Mouse (Mus musculus) thymus, postnatal 25 days (tissue): ENCODE data around the gene Ppp1r32.

ENCODE experiments used
- DNase-seq: peaks from one replicate; pipeline ENCODE4 v3.0.0; 2022

The Ppp1r32 gene

DNA sequence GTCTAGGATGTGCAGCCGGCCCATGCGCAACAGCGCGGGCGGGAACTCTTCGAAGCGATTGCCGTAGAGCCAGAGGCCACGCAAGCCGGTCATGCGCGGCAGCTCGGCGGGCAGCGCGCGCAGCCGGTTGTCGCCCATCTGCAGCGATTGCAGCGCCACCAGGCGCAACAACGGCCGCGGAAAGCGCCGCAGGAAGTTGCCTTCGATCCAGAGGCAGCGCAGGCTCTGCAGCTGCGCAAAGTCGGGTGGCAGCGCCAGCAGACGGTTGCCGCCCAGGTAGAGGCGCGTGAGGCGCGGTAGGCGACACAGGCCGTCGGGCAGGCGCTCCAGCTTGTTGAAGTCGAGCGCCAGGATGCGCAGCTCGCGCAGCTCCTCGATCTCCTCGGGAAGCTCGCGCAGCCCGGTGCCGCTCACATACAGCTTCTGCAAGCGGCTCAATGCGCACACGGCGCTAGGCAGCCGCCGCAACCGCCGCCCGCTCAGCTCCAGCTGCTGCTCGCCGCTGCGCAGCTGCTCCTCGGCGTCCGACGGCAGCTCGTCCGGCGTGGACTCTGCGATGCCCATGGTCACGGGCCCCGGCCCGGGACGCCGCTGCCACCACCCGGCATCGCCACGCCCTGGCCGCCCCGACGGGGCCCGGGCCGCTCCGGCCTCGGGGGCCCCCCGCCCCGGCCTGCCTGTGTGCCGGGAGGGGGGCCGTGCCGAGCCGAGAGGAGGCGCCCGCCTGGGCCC, 25.8 kb downstream of the Ppp1r32 start, which contains the start of gene Lrrc10b:
Gene Lrrc10b, minus strand, starts transcription at position 722 of the 732 bp plus-strand sequence.
- peak; percentile 54 for DNase-seq

- no peak for DNase-seq
These were observed 27.3 kb downstream of the Ppp1r32 start for GRCm38 (mm10) chr19:10455437-10455806.

DNA sequence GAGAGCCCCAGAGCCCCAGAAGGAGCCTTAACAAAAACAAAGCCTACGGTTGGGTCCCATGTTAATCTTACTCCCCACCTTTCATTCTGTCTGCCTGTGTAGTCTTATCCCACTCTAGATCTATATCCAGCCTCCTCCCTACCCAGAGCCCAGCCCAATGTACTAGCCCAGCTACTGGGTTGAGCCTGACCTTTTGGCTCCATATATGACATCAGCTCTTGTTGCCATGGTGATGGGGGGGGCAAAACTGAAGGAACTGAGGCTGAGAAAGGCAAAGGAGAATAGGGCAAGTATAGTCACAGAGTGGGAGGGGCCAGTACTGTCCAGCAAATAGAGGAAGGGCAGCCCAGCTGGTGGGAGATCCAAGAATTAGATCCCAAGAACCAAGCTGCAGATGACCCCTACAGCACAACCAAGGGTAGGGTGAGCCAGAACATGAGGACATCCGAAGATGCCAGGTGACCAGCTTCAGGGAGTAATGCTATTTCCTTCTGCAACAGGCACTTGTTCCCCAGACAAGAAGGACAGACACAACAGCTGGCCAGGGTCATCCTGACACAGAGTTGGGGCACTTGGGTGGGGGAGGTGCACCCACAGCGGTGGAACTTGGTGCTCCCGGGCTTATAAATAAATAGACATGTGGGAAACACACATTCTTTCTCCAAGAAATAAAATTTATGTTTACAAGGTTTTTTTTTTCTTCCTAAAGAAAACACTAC, 27.9 kb downstream of the Ppp1r32 start:
- DNase-seq, result no peak

DNA sequence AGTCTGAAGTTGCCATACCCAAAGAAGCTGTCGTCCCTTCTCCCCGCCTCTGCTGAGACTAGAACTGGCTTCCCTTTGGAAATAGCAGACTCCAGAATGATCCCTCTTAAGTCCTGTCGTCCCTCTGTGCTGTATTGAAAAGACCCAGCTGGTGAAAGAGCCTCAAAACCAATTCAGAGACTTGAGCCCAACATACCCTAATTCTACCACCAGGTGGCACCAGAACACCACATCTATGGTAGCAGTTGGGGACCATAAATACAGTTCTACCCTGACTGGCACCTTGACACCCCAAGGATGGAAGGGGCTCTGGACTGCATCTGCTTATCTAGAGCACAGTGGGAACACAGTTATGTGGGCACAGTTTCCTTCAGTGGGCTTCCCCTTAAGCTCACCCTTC, 33.0 kb downstream of the Ppp1r32 start:
- DNase-seq, result peak; percentile 62

- DNase-seq, result no peak
These were observed 33.5 kb downstream of the Ppp1r32 start for GRCm38 (mm10) chr19:10449190-10449589.

- no peak for DNase-seq
These were observed 34.5 kb downstream of the Ppp1r32 start for GRCm38 (mm10) chr19:10448275-10448674.

GRCm38 (mm10) chr19:10444685-10445369, 37.9 kb downstream of the Ppp1r32 start:
- no peak for DNase-seq

DNA sequence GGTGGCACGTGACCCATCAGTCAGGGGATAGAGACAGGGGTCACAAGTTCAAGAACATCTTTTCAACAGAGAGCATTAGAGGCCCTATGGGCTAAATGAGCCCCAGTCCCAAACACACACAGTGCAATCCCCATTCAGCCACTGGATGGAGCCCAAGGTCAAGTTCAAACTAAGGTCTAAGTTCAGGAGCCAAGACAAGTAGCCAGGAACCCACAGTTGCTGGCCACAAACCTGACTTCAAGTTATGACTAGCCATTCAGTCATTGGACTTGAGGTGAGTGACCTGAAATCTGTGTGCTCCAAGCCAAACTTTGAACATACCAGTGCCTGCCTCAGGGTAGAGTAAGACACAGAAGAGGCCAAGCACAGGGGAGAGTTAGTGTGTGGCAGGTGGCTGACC, 45.2 kb downstream of the Ppp1r32 start:
- DNase-seq, result no peak

DNA sequence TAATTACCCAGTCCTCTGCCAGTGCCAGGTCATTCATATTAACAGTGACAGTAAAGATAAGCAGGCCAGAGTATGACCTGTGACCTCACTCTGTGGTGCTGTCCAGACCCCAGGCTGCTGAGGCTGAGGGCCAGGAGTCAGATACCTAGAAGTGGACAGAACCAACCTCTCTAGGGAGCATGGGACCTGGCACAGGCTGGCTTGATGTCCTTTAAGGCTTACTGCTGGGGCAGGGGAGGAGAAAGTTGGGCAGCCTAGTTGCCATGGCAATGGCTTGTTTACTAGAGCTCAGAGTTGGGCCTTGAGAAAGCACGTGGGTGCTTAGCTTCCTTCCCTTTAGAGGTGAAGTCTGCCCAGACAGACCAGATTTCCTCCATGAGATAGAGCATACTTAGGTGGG, 46.0 kb downstream of the Ppp1r32 start:
- DNase-seq, result no peak

- peak; percentile 42 for DNase-seq
These were observed 46.8 kb downstream of the Ppp1r32 start for GRCm38 (mm10) chr19:10435908-10436307.

- DNase-seq, result no peak
These were observed 47.8 kb downstream of the Ppp1r32 start for GRCm38 (mm10) chr19:10434927-10435326.

DNA sequence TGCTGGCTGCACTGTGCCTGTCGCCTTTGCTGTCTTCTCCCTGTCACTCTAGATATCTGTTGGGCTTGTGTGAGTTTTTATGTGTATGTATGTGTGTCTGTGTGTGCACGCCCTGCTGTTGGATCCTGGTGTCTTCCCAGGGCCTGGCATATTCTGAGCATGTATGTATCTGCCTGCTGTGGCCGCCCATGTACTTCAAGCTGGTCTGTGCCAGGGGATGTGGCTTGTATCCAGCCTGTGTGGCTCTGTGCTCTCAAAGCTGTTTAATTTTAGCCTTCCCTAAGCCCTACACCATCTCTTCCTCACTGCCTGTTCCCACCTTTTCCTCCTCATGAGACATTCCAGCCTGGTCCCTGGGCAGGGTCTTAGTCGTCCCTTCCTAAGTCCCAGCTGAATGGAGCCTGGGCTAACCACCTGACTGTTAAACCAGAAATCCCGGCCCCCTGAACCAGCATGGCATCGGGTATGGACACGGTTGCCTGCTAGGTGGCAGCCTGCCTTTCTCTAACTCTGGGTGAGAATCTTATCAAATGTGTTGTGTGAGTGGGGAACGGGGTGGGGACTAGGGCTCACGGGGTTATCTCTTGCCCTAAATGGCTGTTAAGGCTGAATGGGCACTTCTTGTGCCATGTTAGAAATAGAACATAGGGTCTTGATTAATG, 48.7 kb downstream of the Ppp1r32 start:
- no peak for DNase-seq

DNA sequence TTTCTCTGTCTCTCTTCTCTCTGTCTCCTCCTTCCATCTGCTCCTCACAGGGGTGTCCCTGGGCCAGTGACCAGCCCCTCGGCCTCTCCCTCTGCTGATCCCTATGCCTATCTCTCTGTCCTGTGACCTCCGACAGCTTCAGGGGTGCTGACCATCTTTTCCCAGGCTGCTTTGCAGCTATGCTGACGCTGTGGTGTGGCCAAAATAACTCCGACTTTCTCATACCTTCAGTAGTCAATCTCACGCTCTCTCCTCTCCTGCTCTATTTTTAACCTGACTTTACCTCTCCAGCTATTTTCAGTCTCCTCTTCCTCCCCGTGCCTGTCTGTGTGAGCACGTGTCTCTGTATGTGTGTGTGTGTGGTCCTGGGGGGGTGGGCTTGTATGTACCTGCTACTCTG, 49.5 kb downstream of the Ppp1r32 start:
- DNase-seq, result no peak

GRCm38 (mm10) chr19:10431841-10432240, 50.9 kb downstream of the Ppp1r32 start:
- no peak for DNase-seq

DNA sequence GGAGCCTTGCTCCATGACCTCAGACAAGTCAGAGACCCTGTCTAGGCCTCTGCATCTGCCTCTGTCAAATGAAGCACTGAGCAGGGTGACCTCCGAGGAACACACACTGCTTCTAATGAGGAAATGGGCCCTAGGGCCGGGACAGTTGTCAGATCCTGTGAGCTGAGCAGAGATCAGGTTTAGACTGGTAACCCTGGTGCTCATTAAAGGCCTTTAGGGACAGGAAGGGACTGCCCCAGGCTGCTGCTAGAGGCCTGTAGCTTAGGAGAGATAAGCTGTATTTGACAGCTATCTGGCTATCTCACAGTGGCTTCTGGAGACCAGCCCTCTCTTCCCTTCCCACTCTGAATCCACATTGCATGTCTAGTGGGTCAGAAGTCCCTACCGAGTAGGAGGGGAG, 51.3 kb downstream of the Ppp1r32 start:
- no peak for DNase-seq

GRCm38 (mm10) chr19:10429371-10429770, 53.4 kb downstream of the Ppp1r32 start:
- DNase-seq, result no peak

DNA sequence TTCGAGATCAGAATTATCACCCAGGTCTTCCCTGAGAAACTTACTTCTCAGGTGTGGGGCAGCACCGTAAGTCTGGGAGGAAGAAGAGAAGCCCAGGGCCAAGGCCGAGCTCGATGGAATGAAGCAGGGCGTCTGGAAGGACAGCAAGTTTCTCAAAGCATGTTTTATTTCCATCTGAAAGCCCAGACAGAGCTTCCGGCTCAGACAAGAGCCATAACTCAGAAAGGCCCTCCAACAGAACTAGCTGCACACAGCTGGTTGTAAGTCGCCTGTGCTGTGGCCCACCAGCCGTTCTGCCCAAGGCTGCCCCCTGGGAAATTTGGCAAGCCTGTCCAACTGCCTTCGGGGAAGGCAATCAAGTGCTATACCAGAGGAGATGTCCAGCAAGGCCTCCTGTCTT, 55.3 kb downstream of the Ppp1r32 start:
- no peak for DNase-seq

DNA sequence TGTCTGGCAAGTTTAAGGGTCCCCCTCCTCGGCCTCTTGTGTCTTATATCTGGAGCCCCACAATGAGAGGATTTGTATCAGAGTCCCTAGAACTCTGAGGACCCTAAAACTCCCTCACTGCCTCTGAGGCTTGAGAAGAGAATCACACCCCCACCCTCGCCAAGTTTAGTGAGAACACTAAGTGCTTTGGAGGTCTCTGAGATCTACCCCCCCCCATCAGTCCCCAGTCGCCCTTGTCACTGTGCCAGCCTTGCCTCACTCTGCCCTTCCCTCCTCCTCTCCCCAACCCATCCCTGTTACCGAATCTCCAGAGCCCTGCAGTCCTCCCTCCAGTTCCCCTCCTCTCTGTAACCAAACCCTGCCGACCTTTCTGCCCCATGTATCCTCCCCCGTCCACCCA, 55.9 kb downstream of the Ppp1r32 start:
- no peak for DNase-seq

- DNase-seq, result no peak
These were observed 56.4 kb downstream of the Ppp1r32 start for GRCm38 (mm10) chr19:10426312-10426711.

DNA sequence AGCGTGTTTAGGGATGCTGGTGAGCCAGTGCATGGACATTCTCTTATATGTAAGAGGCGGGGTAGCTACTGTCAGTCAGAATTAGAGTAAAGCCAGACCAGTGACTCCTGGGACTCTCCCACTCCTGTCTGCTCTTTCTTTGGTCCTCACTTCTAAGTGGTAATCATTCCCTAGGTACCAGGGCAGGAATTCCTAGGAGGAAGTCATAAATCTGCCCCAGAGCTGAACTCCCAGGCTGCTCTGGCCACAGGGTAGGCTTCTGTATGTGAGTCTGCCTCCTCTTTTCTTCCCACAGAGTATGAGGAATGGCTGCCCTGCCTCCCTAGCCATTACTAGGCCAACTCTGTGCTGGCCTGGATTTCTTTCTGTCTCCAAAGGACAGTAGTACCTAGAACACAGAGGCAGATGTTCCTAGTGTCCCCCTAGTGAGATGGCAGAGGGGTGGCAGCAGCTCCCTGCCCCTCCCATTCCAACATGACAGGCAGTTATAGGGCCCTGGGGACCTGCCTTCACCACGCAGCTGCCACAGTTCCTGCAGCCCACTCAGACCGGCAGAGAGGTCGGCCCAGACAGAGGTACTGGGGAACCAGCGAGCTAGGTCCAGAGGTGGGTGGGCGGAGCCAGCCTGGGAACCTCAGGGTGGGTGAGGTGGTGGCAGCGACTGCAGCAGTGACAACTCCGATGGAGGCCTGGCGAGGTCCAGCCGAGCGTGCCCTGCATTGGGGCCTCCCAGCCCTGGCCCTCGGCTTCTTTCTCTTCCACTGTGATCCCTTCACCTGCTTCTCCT, 57.1 kb downstream of the Ppp1r32 start:
- no peak for DNase-seq

DNA sequence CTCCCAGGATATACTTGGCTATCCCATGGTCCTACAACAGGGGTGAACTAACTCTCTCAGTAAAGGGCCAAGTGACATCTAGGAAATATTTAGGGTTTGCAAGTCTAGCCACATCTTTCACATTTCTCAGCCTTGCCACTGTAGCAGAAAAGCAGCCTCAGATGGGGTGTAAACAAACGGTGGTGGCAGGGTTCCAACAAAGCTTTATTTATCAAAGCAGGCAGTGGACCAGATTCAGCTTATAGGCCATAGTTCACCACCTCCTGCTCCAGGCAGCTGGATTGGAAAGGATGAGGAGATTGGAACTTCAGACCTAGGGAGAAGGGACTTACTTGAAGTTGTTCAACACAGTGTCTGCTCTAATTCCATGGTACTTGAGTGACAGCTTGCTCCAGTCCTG, 58.0 kb downstream of the Ppp1r32 start:
- DNase-seq, result no peak
